Mouse (Mus musculus) urinary bladder, adult 18-20 months (tissue): ENCODE results near the gene Riok1.

Experiments used
- DNase-seq, 2 experiments: peaks; one replicate each; pipeline ENCODE4 v3.0.0; 2022; ENCODE audit warnings: low spot score in 2 of 2, mixed read lengths in 2 of 2

The Riok1 gene

DNA sequence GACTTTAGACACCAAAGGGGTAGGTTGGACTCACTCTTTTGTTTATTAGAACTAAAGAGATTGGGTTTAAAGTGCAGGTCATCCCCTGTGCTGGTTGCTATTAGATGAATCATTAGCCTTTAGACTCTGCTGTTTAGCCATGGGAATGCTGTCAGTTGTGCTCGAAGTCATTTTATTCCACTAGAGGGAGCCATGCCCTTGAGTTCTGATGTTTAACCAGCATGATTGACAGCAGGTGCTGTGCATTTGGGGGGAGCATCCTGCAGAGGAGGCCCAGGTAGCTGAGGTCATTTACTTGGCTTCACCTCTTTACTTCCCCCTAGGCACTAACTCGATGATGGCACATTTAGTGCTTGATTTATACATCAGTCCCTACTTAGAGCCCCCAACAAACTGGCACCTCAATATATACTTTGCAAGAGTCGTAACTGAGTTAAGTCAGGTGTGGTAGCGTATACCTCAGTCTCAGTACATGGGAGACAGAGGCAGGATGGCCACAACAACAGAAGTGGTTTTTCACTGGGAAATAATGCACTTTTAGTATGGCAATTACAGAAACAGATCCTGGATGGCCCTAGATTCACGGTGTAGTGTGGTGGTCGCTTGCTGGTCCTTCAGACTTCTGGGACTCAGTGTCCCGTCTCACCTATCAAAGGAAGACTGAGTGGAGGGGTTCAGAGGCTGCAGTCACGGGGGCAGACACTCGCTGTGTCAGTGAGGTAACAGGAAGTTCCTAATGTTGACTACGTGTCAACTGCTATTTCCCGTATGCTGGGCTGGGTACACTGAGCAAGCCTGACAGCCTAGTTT lies 28.3 kb downstream of the Riok1 start:
- DNase-seq = peak in 1 of 2 experiments; percentile 22

DNA sequence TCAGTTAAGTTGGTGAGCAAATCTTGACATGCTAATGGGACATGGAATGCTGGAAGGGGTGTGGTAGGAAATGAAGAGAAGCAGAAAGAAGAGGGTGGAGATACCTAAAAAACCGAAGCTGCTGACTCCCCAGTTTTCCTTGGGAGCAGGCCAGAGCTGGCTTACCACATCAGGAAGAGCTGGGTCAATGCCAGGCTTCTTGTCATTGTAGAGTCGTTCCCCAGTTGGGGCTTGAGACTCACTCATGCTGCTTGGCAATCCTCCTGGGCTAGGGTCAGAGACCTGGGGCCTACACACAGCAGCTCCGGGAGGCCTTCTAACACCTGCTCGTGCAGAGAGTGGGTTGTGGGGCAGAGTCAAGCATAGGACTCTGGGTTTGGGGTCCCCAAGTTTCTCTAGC lies 34.1 kb downstream of the Riok1 start:
- DNase-seq = no peak

GRCm38 (mm10) chr13:38073374-38074307 lies 36.8 kb downstream of the Riok1 start:
- no peak for DNase-seq

DNA sequence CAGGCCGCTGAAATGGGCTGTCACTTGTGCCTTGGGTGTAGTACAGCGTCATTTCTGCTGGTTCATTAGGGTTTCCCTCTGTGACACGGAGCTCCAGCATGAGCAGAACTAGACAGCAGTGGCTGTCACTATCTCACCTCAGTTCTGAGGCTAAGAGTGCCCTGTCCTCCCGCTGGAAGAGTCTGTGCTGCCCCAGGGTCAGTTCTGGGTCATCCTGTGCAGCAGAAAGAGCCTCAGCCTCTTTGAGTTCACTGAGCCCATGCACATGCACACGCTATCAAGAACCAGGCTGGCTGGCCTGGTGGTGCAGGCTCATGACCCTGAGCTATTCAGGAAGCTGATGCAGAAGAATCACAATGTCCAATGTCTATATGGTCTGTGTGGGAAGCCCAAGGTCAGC lies 37.6 kb downstream of the Riok1 start:
- DNase-seq = no peak

GRCm38 (mm10) chr13:38077113-38077512 lies 40.3 kb downstream of the Riok1 start:
- no peak for DNase-seq

GRCm38 (mm10) chr13:38078836-38079235 lies 42.0 kb downstream of the Riok1 start:
- no peak for DNase-seq

DNA sequence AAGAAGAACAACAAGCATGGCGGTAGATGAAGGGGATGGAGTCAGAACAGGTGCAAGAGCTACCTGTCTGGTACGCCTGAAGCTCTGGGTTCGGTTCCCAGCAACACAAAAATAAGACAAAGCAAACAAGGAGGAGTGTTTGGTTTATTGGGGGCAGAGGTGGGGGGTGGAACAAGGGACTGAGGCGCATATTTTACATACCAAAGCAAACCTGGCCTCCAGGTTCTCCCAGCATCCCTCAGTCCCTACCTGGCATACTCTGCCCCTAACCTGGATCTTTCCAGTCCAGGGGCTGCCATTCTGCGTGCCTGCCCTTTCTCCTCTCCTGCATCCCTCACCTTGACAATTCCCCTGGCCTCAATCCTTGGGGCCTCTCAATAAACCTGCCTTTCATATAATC lies 42.6 kb downstream of the Riok1 start:
- DNase-seq = no peak

DNA sequence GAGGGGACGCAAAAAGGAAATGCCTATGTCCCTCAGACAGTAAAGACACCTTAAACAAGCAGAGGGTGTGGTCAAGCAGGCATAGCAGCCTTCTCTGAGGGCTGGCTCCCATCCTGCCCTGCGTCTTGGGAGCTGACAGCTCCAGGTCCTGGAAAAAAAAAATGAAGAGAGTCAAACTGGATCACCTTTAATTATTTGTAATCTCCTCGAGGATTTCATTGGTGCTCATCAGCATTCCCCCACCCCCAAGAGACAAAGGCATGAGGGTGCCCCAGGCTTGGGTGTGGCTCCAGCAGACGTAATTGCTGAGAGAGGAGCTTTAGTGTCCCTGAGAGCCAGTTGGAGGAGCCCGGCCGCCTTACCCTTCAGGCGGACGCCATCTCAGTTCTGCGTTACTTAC lies 43.2 kb downstream of the Riok1 start:
- DNase-seq = no peak

- DNase-seq = peak; percentile 59 to 81
Observed at GRCm38 (mm10) chr13:38080725-38081124, 43.9 kb downstream of the Riok1 start.

GRCm38 (mm10) chr13:38081161-38081560 lies 44.4 kb downstream of the Riok1 start:
- no peak for DNase-seq

DNA sequence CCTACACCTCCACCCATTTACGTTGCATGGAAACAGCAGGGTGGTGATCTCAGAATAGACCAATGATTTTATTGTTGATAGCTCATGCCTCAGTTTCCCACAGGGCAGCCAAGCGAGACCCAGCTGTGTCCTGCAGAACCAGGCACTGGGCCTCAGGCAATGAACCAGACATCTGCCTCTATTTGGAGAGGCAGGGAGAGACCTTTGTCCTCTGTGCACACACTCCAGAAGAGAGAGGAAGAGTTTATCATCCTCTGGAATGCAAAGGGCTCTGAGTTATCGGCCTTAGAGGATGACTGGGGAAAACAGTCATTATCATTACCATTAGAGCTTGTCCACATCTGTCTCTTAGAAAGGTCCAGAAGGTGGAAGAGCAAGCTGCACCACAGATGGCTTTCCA lies 49.9 kb downstream of the Riok1 start:
- DNase-seq = no peak

DNA sequence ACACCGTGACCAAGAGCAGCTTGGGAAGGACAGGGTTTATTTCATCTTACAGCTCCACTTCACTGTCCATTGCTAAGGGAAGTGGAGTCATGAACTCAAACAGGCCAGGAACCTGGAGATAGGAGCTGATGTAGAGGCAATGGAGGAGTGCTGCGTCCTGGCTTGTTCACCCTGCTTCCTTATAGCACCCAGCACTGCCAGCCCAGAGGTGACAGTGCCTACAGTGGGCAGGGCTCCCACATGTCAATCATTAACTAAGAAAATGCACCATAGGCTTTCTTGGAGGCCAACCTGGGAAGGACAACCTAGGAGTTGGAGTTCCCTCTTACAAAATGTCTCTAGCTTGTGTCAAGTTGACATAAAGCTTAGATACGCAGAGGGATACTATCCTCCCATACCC lies 51.2 kb downstream of the Riok1 start:
- no peak for DNase-seq

- no peak for DNase-seq
Observed at GRCm38 (mm10) chr13:38089449-38089848, 52.7 kb downstream of the Riok1 start.

DNA sequence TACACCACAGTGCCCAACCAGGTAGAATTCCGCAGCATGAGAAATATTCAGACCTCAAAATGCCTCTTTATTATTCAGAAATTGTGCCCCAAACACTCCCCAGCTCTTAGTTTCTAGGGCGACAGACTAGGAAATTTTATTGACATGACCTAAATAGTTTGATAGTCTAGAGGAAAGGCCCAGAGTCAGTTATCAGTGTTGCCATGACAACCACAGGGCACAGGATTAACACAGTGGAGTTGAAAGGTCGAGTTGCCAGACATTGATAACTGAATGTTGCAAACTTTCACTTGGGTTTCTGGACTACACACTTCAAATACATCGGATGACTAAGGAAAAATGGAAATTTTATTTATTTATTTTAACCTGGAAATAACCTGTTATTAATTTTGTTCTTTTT lies 53.1 kb downstream of the Riok1 start:
- DNase-seq = no peak

DNA sequence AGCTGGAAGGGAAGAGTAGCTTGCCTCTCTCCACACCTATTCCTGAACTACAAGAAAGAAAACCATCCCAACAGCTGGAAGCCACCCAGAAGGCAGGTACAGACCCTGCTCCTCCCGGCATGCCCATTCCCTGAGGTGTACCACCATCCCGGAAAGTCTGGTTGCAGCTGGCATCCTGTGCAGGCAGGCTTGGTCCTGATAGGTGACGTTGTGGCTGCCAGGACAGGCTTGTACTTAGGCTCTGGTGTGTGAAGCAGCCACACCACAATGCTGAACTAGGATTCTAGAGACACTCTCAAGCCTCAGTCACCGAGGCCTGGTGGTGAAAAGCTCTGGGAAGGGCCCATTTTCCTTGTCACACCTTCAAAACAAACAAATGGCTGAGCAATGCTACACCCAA lies 59.4 kb downstream of the Riok1 start:
- DNase-seq = no peak

- no peak for DNase-seq
Observed at GRCm38 (mm10) chr13:38103406-38103805, 66.6 kb downstream of the Riok1 start.

- DNase-seq = no peak
Observed at GRCm38 (mm10) chr13:38104501-38104900, 67.7 kb downstream of the Riok1 start.

DNA sequence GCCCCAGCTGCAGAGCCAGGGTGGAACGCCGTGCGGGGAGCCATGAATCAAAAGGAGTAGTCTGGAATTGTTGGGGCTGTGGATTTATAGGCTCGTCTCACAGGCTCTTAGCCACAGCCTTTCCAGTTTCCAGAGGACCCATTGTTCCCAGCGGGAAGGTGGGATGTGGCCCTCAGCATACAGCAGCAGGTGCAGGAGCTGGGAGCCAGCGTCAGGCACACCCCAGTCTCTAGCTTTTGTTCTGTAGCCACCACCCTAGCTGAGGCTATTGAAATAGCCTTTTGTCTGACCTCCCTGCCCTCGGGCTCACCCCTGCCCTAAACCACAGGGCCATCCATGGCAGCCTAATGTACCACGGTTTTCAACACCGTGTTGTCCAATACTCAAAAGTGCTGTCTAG lies 72.3 kb downstream of the Riok1 start:
- DNase-seq = no peak
